Mouse (Mus musculus) right cerebral cortex, postnatal 10 days (tissue): ENCODE results near the gene Msrb2.
A peak's percentile ranks its signal among the peaks of the same experiment; 100 is the strongest.

Experiments
- DNase-seq, 2 experiments: peaks; one replicate each; pipeline ENCODE4 v3.0.0; 2021; ENCODE audit warnings: low spot score in 2 of 2

Msrb2 gene

GRCm38 (mm10) chr2:19390411-19391143, 19.3 kb downstream of the Msrb2 start:
- DNase-seq: no peak

GRCm38 (mm10) chr2:19391649-19392048, 20.4 kb downstream of the Msrb2 start:
- DNase-seq: no peak

- DNase-seq: peak in 1 of 2 experiments; percentile 36
Measured at GRCm38 (mm10) chr2:19392793-19393192, 21.6 kb downstream of the Msrb2 start.

GRCm38 (mm10) chr2:19405409-19405808, 34.2 kb downstream of the Msrb2 start:
- no peak for DNase-seq

GRCm38 (mm10) chr2:19406531-19406930, 35.3 kb downstream of the Msrb2 start:
- no peak for DNase-seq

- DNase-seq: peak; percentile 58 to 71
Measured at GRCm38 (mm10) chr2:19414222-19414965, 43.2 kb downstream of the Msrb2 start.

GRCm38 (mm10) chr2:19415063-19415521, 43.9 kb downstream of the Msrb2 start:
- DNase-seq: peak in 1 of 2 experiments; percentile 50

- no peak for DNase-seq
Measured at GRCm38 (mm10) chr2:19416066-19416465, 44.8 kb downstream of the Msrb2 start.

- DNase-seq: no peak
Measured at GRCm38 (mm10) chr2:19419686-19420345, 48.6 kb downstream of the Msrb2 start.

- no peak for DNase-seq
Measured at GRCm38 (mm10) chr2:19422226-19422625, 51.0 kb downstream of the Msrb2 start.

- DNase-seq: no peak
Measured at GRCm38 (mm10) chr2:19423086-19423485, 51.8 kb downstream of the Msrb2 start.

GRCm38 (mm10) chr2:19429031-19429430, 57.8 kb downstream of the Msrb2 start:
- DNase-seq: no peak

- no peak for DNase-seq
Measured at GRCm38 (mm10) chr2:19429691-19430690, 58.8 kb downstream of the Msrb2 start.

- DNase-seq: no peak
Measured at GRCm38 (mm10) chr2:19430746-19431145, 59.5 kb downstream of the Msrb2 start.

GRCm38 (mm10) chr2:19431186-19431585, 59.9 kb downstream of the Msrb2 start:
- no peak for DNase-seq

GRCm38 (mm10) chr2:19431614-19432323, 60.5 kb downstream of the Msrb2 start:
- no peak for DNase-seq

- DNase-seq: no peak
Measured at GRCm38 (mm10) chr2:19444346-19444745, 73.1 kb downstream of the Msrb2 start.
